Mouse (Mus musculus): ENCODE results near the gene Bdp1.

- no peak for TF ChIP-seq EP300 (IDR thresholded peaks at IDR 0.05; ENCODE audit: insufficient read depth, low read depth, low read length)
- TF ChIP-seq CTCF (IDR thresholded peaks at IDR 0.05; ENCODE audit: low read depth, low read length), result no peak
Measured at GRCm38 (mm10) chr13:99970089-99970488, 133.8 kb downstream of the Bdp1 start.
